Mouse (Mus musculus) midbrain, embryonic 15.5 days (tissue): ENCODE data around the gene Olfr767. TPM values are rescaled to one million over a fixed set of nuclear protein-coding genes. Genes with fewer than 3 reads are reported as not detected.
A peak's percentile ranks its signal among the peaks of the same experiment; 100 is the strongest.
"Not testable (repeated sequence)": the region's sequence is repeated elsewhere in the genome, so short reads cannot be mapped to it uniquely, and the experiment has no call there.

Experiments
- ATAC-seq: fragments of 200-750 bp; cut with Nextera tagmentation; replicated peaks from 2 replicates; pipeline ENCODE4 v1.8.0; 2017; ENCODE audit warnings: moderate TSS enrichment
- H3K27ac ChIP-seq: fragments of 300-500 bp; sonication (generic); 2 replicates; pipeline ENCODE4 v1.5.1; 2015; ENCODE audit warnings: mild to moderate bottlenecking, inconsistent platforms
- H3K27me3 ChIP-seq: fragments of 300-500 bp; sonication (generic); replicated peaks from 2 replicates; pipeline ENCODE4 v1.6.1; 2015; ENCODE audit warnings: inconsistent platforms
- H3K36me3 ChIP-seq: fragments of 300-500 bp; sonication (generic); replicated peaks from 2 replicates; pipeline ENCODE4 v1.6.1; 2015; ENCODE audit warnings: inconsistent platforms
- H3K4me1 ChIP-seq: fragments of 300-500 bp; sonication (generic); 2 replicates; pipeline ENCODE4 v1.6.1; 2015; ENCODE audit warnings: inconsistent platforms
- H3K4me2 ChIP-seq: fragments of 300-500 bp; sonication (generic); 2 replicates; pipeline ENCODE4 v1.6.1; 2015; ENCODE audit warnings: inconsistent platforms, mild to moderate bottlenecking, moderate library complexity
- H3K4me3 ChIP-seq: fragments of 300-500 bp; sonication (generic); 2 replicates; pipeline ENCODE4 v1.5.1; 2015; ENCODE audit warnings: mild to moderate bottlenecking, inconsistent platforms
- H3K9ac ChIP-seq: fragments of 300-500 bp; sonication (generic); 2 replicates; pipeline ENCODE4 v1.6.1; 2015; ENCODE audit warnings: mild to moderate bottlenecking, inconsistent platforms
- H3K9me3 ChIP-seq: fragments of 300-500 bp; sonication (generic); 2 replicates; pipeline ENCODE4 v1.6.1; 2016; ENCODE audit warnings: inconsistent platforms
- WGBS: fragments of 180-500 bp; shearing (Covaris S2); methylation state at CpG from one replicate; pipeline ENCODE4 v1.1.7; 2015; ENCODE audit warnings: mixed read lengths; 5-methylcytosine and 5-hydroxymethylcytosine counted together
- polyA plus RNA-seq: library from polyadenylated mRNA; unstranded; fragments of >200 nt; fragmentation: Nextera tagmentation; extraction: Ambion mirVana; gene quantifications from 2 replicates; pipeline ENCODE4 v1.2.1, GENCODE M21; 2015

The Olfr767 gene
- not detected in 2 replicates for polyA plus RNA-seq

- not testable (repeated sequence) for H3K9ac ChIP-seq, H3K4me1 ChIP-seq, H3K4me2 ChIP-seq, H3K4me3 ChIP-seq, ATAC-seq, H3K9me3 ChIP-seq, H3K27ac ChIP-seq, H3K27me3 ChIP-seq, H3K36me3 ChIP-seq
These were observed at the start of gene Olfr767 for GRCm38 (mm10) chr10:129082810-129083209. Gene Olfr767, minus strand, starts transcription at chr10:129082910.

GRCm38 (mm10) chr10:129117761-129118160, 35.1 kb upstream of the Olfr767 start, which contains the start of gene Olfr769:
Gene Olfr769, minus strand, starts transcription at chr10:129117861.
- no peaks in the 10 kb centered on the region for H3K9me3 ChIP-seq
- 88% methylated on average over 2 of the region's 2 CpGs for WGBS
- no peaks in the 10 kb centered on the region for H3K36me3 ChIP-seq

GRCm38 (mm10) chr10:129115146-129115545, 32.4 kb upstream of the Olfr767 start:
- 92% methylated on average over 3 of the region's 3 CpGs for WGBS
- ATAC-seq: no peak

More at GRCm38 (mm10) chr10:129117761-129118160, 35.1 kb upstream of the Olfr767 start, which contains the start of gene Olfr769:
- H3K27ac ChIP-seq: no peak within 1 kb of the TSS
- no peak within 1 kb of the TSS for H3K4me3 ChIP-seq
- ATAC-seq: no peak
- H3K27me3 ChIP-seq: no peaks in the 10 kb centered on the region
- no peaks in the 10 kb centered on the region for H3K4me1 ChIP-seq
- no peak within 1 kb of the TSS for H3K9ac ChIP-seq
- H3K4me2 ChIP-seq: no peak within 1 kb of the TSS

GRCm38 (mm10) chr10:129101231-129101630, 18.5 kb upstream of the Olfr767 start:
- ATAC-seq: no peak
- H3K9ac ChIP-seq: no peak overlapping the region
- 40% methylated on average over 3 of the region's 3 CpGs for WGBS

More at GRCm38 (mm10) chr10:129115146-129115545, 32.4 kb upstream of the Olfr767 start:
- Histone ChIP-seq H3K9me3 (no peaks in the 10 kb centered on the region), H3K4me2 (no peak overlapping the region), H3K27me3 (no peaks in the 10 kb centered on the region), H3K27ac (no peak overlapping the region), H3K4me3 (no peak overlapping the region), H3K9ac (no peak overlapping the region), H3K36me3 (no peaks in the 10 kb centered on the region), H3K4me1 (no peaks in the 10 kb centered on the region)

GRCm38 (mm10) chr10:129099275-129099674, 16.6 kb upstream of the Olfr767 start, which contains the start of gene Olfr768:
Gene Olfr768, minus strand, starts transcription at chr10:129099375.
- Histone ChIP-seq H3K27ac (no peak within 1 kb of the TSS), H3K4me1 (no peaks in the 10 kb centered on the region), H3K9ac (no peak within 1 kb of the TSS), H3K27me3 (no peaks in the 10 kb centered on the region), H3K9me3 (no peaks in the 10 kb centered on the region), H3K4me2 (no peak within 1 kb of the TSS), H3K4me3 (no peak within 1 kb of the TSS), H3K36me3 (no peaks in the 10 kb centered on the region)
- WGBS: 88% methylated on average over 1 of the region's 1 CpGs
- no peak for ATAC-seq

More at GRCm38 (mm10) chr10:129101231-129101630, 18.5 kb upstream of the Olfr767 start:
- Histone ChIP-seq H3K9me3 (no peaks in the 10 kb centered on the region), H3K4me2 (no peak overlapping the region), H3K36me3 (no peaks in the 10 kb centered on the region), H3K27ac (no peak overlapping the region), H3K4me1 (no peaks in the 10 kb centered on the region), H3K27me3 (no peaks in the 10 kb centered on the region), H3K4me3 (no peak overlapping the region)

GRCm38 (mm10) chr10:129068877-129069276, 13.8 kb downstream of the Olfr767 start, which contains the start of gene Olfr766-ps1:
Gene Olfr766-ps1, minus strand, starts transcription at chr10:129068977.
- Histone ChIP-seq H3K4me3 (no peak within 1 kb of the TSS), H3K4me1 (no peaks in the 10 kb centered on the region), H3K36me3 (no peaks in the 10 kb centered on the region), H3K9me3 (no peaks in the 10 kb centered on the region), H3K9ac (no peak within 1 kb of the TSS), H3K4me2 (no peak within 1 kb of the TSS), H3K27ac (no peak within 1 kb of the TSS), H3K27me3 (no peaks in the 10 kb centered on the region)
- WGBS: 81% methylated on average over 2 of the region's 2 CpGs
- ATAC-seq: no peak

- not testable (repeated sequence) for ATAC-seq, H3K9ac ChIP-seq, H3K27me3 ChIP-seq, H3K4me2 ChIP-seq, H3K4me1 ChIP-seq, H3K36me3 ChIP-seq, H3K9me3 ChIP-seq, H3K27ac ChIP-seq, H3K4me3 ChIP-seq
These were observed 32.8 kb downstream of the Olfr767 start, which contains the start of gene Olfr765 for GRCm38 (mm10) chr10:129049898-129050297. Gene Olfr765, minus strand, starts transcription at chr10:129049998.

- no peak within 1 kb of the TSS for H3K4me2 ChIP-seq
- H3K9ac ChIP-seq: no peak within 1 kb of the TSS
- H3K4me3 ChIP-seq: no peak within 1 kb of the TSS
- no peak for ATAC-seq
- no peaks in the 10 kb centered on the region for H3K4me1 ChIP-seq
- no peaks in the 10 kb centered on the region for H3K36me3 ChIP-seq
- WGBS: 80% methylated on average over 3 of the region's 3 CpGs
- H3K27me3 ChIP-seq: no peaks in the 10 kb centered on the region
- no peaks in the 10 kb centered on the region for H3K9me3 ChIP-seq
- H3K27ac ChIP-seq: no peak within 1 kb of the TSS
These were observed 42.9 kb downstream of the Olfr767 start, which contains the start of gene Olfr764-ps1 for GRCm38 (mm10) chr10:129039796-129040195. Gene Olfr764-ps1, minus strand, starts transcription at chr10:129039896.

- 86% methylated on average over 2 of the region's 2 CpGs for WGBS
- no peaks in the 10 kb centered on the region for H3K36me3 ChIP-seq
- no peaks in the 10 kb centered on the region for H3K4me1 ChIP-seq
- no peak overlapping the region for H3K9ac ChIP-seq
- H3K4me2 ChIP-seq: no peak overlapping the region
- no peak overlapping the region for H3K4me3 ChIP-seq
- H3K27me3 ChIP-seq: no peaks in the 10 kb centered on the region
- ATAC-seq: no peak
- H3K9me3 ChIP-seq: no peaks in the 10 kb centered on the region
- no peak overlapping the region for H3K27ac ChIP-seq
These were observed 54.4 kb downstream of the Olfr767 start for GRCm38 (mm10) chr10:129028343-129028742.

GRCm38 (mm10) chr10:129026018-129026662, 56.6 kb downstream of the Olfr767 start:
- no peaks in the 10 kb centered on the region for H3K36me3 ChIP-seq
- no peaks in the 10 kb centered on the region for H3K27me3 ChIP-seq
- peak; percentile 85 for ATAC-seq
- no peak overlapping the region for H3K4me3 ChIP-seq
- H3K9me3 ChIP-seq: no peaks in the 10 kb centered on the region
- H3K4me2 ChIP-seq: no peak overlapping the region
- no peaks in the 10 kb centered on the region for H3K4me1 ChIP-seq
- H3K9ac ChIP-seq: no peak overlapping the region
- H3K27ac ChIP-seq: no peak overlapping the region
- 60% methylated on average over 3 of the region's 3 CpGs for WGBS
